Mouse (Mus musculus): Measurements from ENCODE around the gene Gatad1.
"Not testable (repeated sequence)": the region's sequence is repeated elsewhere in the genome, so short reads cannot be mapped to it uniquely, and the experiment has no call there.

DNA sequence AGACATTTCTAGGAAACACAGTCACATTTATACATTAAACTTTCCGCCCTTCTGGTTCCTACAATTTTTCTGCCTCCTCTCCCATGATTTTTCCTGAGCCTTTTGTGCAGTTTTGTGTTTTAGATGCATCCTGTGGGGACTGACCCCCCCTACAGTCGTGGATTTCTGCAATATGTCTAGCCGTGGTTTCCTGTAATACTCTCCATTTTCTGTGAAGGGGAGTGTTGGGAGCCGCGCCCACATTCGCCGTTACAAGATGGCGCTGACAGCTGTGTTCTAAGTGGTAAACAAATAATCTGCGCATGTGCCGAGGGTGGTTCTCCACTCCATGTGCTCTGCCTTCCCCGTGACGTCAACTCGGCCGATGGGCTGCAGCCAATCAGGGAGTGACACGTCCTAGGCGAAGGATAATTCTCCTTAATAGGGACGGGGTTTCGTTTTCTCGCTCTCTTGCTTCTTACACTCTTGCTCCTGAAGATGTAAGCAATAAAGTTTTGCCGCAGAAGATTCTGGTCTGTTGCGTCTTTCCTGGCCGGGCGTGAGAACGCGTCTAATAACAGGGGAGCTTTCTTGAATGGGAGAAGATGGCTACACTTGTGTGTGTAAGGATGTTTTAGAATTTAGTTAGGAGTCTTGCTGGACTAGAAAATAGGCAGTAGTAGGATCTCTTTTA, 3.9 kb downstream of the Gatad1 start:
- TF ChIP-seq POLR2A, CTCF (IDR thresholded peaks at IDR 0.05; ENCODE audit: insufficient read depth, low read depth, low read length): not testable (repeated sequence)

All from olfactory bulb, adult 2 months (tissue).